Mouse (Mus musculus): ENCODE measurements at regions not wholly inside any gene's neighbourhood (a gene's known extent, or its start where the extent isn't known, plus 50 kb on each side); places are given as distances from the start of the nearest gene placed in this dataset.

DNA sequence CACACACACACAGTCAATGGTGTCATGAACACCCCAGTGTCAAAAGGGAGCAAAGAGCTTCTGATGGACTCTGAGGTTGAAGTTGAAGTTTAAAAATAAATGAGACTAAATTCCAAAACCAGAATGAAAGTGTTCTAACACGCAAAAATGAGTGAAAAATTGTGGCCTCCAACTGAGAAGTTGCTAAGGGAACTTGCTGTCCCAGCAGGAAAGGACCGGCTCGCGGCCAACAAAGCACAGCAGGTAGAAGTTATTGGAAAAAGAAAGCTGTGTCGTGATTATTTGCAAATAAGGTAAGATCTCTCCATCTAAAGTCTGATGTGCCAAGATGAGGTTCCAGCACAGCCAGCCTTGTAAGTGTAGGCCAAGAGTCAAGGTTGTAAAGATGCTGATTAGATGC, 169.7 kb downstream of the Nrp2 start:
- no peak for DNase-seq (ENCODE audit: low spot score)

DNA sequence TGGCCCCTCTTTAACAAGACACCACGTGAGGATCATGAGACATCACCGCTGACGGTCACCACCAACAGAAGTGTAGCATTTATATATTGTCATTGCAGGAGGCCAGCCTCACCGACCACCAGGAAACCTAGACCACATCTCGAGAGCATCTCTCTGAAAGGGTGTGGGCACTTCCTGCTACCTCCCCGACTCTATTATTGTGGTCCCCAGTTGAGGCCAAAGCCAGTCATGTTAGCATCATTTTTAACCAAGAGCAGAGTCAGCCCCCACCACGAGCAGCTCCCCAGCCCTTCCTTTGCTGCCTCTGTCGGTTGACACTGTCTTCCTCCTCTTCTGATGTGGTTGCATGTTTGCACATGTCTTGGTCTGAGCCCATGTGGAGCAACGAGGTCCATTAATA, 172.5 kb downstream of the Nrp2 start:
- DNase-seq (ENCODE audit: low spot score) = no peak

DNA sequence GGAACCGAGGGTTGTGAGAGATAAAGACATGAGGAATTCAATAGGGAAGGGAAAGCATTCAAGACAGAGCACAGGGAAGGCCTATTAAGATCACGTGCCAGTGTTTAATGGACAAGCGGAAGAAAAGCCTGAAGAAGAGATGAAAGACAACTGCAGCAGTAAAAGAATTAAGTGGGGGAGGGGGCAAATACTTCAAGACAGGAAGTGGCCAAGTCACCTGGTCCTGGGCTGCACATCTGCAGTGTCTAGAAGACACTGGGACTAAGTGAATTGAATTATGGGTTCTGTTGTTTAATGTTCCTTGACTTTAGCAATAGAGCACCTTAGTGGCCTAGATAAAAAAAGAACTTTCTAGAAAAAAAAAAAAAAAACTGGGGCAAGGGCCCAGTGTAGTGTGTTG, 173.6 kb downstream of the Nrp2 start:
- DNase-seq (ENCODE audit: low spot score) = no peak

DNA sequence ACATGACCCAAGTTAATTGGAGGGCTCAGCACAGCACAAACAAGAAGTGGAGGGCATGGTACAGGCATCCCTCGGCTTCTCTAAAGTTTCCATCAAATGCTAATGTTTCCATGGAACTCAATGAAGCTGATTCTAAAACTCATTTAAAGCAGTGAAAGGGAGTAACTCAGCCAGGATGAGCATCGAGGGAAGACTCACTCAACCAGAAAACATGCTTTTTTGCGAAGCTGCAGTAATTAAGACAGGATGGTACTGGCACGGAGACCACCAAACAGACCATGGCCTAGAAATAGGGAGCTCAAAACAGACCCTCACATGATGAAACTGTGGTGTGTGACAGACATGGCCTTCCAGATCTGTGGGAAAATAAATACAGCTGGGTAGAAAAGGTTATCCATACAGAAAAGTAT, 177.8 kb downstream of the Nrp2 start:
- DNase-seq (ENCODE audit: low spot score) = no peak

DNA sequence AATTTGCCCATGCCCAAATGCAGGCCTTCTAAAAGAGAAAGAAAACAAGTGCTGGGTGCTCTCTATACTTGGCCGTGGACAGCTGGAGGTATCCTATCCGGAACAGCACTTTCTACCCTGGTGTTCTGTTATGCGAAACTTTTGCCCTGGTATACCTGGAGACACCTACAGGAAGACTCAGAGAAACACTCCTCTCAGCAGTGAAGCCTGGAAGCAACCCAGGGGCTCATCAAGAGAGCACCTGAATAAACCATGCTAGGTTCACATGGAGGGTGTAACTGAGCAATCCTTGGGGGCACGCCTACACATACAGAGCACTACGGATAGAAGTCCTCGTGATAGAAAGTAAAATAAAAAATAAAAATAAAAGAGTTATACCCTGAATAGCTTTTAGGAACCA, 178.4 kb downstream of the Nrp2 start:
- no peak for DNase-seq (ENCODE audit: low spot score)

DNA sequence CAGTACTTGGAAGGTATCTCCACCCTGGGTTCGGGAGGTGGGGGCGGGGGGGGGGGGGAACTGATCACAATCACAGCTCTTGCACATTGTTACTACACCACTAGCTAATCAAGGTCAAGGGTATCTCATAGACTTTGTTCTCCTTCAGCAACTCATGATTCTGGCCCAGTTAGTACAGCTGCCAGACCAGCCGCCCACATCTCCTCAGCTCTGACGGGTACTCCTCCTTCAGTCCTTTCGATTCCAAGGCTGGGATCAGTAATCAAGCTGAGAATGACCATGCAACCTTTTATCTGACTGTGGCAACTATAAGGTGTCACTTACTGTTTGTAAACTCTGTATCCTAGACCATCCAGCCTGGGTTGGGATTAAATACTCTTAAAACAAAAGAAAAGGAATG, 178.9 kb downstream of the Nrp2 start:
- no peak for DNase-seq (ENCODE audit: low spot score)

DNA sequence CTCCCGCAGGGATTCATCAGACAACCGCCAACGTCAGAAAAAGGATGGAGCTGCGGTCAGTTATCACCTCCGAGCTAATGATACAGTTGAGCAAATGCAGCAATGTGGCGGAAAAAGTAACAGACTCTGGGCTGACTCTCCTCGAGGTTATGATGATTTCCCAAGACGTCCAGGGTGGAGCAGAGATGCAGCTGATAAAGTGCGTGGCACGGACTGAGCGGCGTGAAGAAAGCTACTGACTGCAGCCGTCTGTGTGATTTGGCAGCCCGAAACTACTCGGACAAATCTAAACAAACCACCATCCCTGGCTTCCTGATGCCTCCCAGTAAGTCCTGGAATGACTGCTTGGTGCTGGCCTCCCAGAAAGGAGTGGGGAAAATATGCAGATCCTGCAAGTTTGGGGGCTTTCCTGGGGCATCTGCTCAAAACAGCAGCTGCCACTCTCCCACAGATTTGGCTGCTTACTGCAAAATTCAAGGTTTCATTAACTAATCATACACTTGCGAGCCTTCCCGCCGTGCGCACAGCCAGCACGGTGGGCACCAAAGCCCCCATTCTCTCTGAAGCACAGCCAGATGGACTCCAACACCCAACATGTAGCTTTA, 181.9 kb downstream of the Nrp2 start:
- no peak for DNase-seq (ENCODE audit: low spot score)

DNA sequence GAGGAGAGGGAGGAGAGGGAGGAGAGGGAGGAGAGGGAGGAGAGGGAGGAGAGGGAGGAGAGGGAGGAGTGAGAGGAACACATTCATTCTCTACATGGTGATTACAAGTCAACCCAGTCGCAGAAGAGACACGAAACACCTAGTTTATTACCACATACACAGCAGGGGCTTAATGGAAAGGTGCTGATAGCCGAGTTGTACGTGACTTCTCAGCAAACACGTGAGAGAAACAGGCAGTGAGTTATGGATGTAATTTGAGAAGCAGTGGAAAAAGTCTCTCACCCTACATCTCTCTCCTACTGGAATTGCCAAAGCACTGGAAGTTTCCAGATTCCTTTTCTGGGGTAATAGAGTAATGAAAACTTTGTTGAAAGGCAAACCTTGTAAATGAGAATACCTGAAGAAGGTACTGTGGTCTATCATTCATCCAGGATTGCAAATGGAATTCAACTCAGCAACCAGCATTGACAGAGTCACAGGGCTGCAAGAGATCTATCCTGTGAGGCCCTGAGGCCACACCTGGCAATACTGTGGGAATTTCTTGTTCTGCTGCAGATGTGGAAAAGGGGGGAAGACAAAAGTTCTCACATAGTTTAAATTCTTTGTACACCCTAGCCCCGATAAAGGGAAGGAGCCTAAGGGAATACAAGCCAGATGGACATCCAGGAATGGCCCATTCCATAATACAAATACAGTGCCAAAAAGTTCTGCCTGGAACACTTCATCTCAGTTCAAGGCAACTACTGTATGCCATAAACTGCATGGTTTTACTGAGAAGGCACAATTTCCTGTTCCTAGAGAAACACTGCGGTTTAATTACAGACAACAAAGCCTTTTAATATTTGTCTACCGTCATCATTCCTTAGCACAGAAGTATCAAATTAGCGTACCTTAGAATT, 184.7 kb downstream of the Nrp2 start:
- DNase-seq (ENCODE audit: low spot score) = peak; percentile 46

DNA sequence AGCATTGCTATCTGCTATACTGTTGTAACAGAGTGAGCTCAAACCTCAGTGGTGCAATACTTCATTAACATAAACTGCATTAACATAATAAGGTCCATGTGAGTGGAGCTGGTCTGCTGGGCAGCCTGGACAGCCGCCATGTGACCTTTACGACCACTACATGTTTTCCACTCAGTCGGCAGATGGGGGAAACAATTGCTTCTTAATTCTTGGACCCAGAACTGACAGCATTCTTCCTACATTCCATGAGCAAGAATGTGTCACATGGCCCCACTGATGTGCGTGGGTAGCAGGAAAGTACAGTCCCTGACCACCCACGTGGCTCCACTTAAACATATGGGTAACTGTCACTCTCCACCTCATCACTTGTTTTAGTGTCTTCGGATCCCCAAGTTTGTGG, 198.3 kb downstream of the Nrp2 start:
- DNase-seq (ENCODE audit: low spot score) = no peak

DNA sequence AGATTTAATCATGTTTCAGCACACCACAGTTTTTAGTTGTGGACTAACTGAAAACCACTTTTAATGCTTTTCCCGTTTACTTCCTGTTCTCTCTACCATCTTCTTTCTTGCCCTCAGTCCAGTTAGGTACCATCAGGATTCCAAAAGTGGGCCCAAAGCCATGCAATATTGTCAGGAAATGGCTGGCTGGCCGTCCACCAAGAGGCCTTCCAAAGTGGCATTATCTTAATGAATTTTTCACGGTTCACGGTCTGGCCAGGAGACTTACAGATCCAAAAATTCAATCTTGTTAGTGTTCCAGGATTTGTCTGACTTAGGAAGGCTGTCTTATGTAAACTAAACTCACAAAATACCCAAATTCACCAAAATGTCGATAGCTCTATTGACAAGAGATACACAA, 198.8 kb downstream of the Nrp2 start:
- DNase-seq (ENCODE audit: low spot score) = no peak

DNA sequence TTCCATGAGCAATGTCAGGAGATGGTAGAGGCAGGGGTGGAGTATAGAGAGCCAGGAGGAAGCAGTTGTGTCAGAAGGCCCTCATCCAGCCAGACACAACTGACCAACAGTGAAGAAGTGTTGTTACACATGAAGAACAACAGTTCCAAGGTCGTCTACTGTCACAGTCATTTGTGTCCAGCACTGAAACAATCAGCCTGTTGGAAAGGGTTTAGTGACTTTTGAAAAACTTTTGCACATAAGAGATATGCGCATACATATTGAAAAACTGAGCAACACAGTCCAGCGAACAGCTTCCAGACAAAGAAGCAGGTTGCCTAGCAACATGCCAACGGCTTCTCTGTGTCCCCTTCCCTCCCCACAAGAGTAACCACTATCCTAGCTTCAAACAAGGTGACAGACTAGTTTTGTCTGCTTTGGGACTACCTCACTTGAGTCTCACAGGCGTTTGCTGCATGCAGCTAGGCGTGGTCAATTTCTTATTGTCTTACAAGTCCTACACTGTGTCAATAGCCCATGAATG, 199.9 kb downstream of the Nrp2 start:
- DNase-seq (ENCODE audit: low spot score) = no peak

DNA sequence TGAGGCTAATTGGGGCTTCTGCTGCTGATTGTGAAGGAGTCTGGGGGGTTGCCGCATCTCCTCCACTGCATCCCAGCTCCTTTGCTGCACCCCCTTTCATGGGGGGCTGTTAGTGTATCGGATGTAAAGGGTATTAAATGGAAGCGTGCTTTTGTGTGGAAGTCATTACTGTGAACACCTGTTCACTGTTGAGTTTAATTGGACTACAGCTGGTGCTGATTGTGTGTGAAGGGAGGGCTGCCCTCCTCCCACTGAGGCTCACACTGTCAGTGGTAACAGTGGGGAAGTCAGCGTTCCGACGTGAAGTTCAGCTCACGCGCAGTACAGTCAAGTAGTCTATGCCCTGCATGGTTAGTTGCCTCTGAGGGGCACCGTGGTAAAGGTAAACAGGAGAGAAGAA, 202.7 kb downstream of the Nrp2 start:
- no peak for DNase-seq (ENCODE audit: low spot score)

DNA sequence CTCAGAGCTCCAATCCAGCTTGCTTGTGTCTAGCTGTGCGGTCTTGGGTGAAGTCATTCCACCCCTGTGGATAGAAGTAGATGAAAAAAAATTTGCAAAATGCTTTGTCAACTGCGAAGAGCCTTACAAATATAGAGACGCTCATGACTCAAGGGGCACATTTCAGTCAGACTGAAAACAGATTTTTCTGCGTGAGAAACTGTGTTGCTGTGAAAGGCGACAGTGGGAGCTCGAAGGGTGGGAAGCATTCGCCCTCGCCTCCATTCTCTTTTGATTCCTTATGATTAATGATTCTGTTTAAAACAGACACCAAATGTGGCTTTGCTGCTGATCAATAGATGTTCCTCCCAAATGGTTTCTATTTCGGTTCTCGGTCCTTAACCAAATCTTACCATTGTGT, 204.2 kb downstream of the Nrp2 start:
- no peak for DNase-seq (ENCODE audit: low spot score)
